Mouse (Mus musculus) embryo, embryonic 10.5 days (tissue): Measurements from ENCODE around the gene Ccl6.

Source experiments
- DNase-seq: peaks from one replicate; pipeline ENCODE4 v3.0.0-alpha.2; 2015; ENCODE audit warnings: low spot score

Ccl6 gene

GRCm38 (mm10) chr11:83595669-83596455 is 3.0 kb upstream of the Ccl6 start:
- no peak for DNase-seq

- DNase-seq = no peak
Observed at GRCm38 (mm10) chr11:83593453-83593852, 566 bp upstream of the Ccl6 start.

- no peak for DNase-seq
Observed at GRCm38 (mm10) chr11:83584232-83584631, 8.7 kb downstream of the Ccl6 start.

GRCm38 (mm10) chr11:83583450-83583754 is 9.5 kb downstream of the Ccl6 start:
- no peak for DNase-seq

DNA sequence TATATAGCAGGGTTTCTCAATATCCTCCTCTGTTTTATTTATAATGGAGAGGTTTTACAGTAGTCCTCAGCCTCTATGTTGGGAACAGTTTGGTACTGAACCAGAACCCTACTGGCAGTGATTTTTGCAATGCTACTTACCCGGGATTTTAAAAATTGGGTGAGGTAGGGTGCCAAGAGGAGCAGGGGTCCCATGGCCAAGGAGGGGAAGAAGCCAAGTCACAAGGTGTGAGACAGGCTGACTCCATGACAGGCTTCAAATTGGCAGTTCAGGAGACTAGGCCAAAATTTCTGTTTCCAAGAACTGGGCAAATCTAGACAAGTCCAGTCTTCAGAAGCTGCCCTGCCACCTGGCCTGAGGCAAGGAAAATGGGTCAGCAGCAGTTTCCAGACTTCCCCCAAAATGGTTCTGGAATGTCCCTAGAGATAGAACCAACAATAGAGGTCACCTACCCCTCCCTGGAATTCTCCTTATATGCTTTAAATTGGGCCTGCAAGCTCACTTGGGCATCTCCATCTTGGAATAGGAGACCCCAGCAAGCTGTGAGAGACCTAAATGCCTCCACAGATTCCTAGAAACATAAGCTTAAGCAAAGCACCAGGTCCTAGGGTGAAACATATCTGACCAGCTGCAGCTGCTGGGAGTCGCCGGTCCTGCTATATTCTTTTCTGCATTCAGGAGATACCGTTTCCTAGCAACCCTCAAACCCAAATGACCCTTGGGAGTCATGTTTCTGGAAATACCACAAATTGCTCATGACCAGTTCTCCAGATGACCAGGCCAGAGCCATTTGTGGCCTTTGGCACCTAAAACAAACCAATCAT is 10.0 kb downstream of the Ccl6 start:
- DNase-seq = peak; percentile 50

GRCm38 (mm10) chr11:83581626-83582610 is 11.0 kb downstream of the Ccl6 start:
- DNase-seq = no peak

GRCm38 (mm10) chr11:83580699-83581232 is 12.1 kb downstream of the Ccl6 start:
- DNase-seq = no peak

DNA sequence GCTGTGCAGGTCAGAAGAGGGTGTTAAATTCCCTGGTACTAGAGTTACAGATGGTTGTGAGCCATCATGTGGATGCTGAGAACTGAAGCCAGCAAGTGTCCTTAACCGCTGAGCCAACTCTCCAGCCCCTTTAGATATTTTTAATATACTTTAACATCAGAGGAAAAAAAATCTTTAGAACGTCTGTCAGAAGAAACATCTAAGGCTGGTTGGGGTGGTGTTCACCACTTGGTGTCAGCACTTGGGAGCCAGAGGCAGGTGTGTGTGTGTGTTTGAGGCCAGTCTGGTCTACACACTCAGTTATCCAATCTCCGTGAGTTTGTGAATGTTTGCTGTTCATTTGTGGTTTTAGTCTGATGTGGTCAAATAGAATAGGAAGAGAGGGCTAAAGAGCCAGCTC is 13.9 kb downstream of the Ccl6 start:
- DNase-seq = no peak

- DNase-seq = peak; percentile 29
Observed at GRCm38 (mm10) chr11:83578186-83578760, 14.6 kb downstream of the Ccl6 start, which contains the start of gene Ccl9. Gene Ccl9, minus strand, starts transcription at chr11:83578636.

DNA sequence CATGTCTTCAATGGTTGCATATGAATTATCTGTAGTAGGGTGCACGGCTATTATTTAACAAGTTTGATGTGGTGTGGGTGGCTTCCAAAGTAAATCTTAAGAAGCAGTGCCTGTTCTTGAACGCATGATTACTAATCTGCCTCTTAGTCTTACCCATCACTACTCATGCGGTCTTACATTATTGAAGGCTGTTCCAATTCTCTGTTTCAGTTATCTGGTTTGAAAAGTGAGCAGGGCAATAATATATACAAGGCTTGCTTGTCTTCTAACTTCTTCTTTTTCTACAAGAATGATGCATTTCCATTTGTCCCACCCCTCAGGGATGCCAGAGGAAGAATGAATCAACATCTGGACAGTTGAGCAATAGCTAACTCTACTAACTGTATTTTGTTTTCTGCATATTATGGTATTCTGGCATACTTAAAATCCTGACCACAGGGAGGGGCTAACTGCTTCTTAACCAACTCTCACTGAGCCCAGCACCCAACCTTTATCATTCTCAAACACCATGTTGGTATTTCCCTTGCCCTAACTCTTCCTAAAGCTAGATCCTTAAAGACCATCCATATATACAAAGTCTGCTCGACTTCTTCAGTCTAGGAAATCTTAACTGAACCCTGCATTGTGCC is 15.8 kb downstream of the Ccl6 start:
- no peak for DNase-seq

DNA sequence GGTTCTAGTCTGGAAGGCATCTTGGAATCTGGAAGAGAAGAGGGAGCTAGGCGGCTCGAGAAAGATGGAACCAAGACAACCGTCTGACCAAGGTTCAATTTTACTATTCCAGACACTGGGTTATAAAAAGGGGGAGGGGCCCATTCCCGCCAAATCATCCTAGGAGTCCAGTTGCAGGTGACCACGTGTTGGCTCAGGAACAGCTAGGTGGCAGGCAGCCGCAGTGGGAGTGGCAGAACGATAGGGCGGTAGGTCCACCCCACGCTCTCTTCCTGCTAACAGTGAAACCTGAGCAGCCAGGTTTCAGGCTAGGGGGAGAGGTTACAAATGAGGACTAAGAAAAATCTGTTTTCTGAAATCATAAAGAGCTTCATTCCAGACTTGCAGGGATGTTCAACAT is 20.1 kb downstream of the Ccl6 start:
- no peak for DNase-seq

DNA sequence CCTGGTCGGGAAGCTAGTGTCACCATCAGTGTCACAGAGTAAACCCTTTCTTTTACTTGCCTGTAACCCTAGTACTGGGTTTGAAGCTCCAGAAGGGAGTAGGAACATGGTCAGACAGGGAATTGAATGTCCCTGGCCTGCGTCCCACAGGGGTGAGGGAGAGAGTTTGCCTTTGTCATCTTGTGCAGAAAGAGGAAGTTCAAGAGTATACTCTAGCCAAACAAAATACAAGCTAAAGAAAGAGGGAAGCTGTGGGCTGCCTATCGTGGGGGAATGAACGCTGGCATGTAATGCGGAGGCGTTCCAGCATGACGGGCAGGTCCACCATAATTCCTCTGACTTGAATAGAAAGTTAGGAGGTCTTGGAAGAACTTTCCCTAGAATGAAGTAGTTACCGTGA is 20.7 kb downstream of the Ccl6 start:
- DNase-seq = no peak

DNA sequence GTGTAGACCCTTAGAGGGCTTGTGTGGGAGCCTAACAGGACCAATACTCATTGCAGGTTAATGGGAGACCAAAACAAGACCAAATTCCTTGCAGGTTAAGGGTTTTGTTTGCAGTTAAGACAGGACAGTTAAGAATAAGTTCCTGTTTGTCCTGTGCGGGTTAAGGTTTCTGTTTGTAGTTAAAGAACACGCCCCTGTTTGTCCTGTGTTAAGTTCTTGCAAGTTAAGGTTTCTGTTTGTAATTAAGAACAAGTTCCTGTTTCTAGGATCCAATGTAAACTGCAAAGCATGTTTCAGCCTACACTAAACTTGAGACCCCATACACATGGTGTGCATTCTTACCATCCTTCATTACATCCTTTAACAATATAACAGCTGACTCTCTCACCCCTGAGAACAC is 22.7 kb downstream of the Ccl6 start:
- no peak for DNase-seq

DNA sequence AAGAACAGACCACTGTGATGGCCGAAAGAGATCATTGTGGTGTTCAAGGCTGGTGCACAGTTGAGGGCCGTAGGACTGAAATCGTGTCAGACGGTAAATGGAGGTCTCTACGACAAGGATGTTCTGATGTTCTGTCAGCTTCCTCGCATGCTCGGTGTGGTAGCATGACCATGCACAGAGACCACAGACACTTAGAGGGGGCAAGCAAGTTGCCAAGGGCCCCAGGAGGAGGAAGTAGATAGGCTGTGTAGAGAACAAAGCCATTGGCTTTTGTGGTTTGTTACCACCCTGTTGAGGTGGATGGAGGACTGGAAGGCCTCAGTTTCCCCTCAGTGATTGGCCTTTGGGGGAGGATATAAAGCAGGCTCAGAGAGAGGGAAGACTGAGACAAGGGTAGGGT is 23.6 kb downstream of the Ccl6 start:
- DNase-seq = no peak

DNA sequence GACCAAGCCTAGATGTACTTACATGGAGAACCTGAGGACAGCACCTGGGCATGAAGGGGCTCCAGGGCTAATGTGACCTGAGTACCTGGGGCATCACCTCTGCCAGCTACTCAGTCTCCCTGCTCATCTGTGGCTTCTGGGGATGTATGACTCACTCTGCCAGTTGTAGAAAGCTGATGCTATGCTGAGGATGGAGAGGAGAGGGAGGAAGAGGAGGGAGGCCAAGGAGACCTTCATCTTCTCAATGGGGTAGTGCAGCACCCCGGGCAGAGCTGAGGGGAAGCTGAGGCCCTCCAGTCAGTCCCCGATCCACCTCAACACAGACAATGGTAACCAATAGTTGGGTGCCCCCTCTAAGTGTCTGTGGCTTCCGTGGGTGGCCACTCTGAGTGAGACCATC is 24.1 kb downstream of the Ccl6 start:
- no peak for DNase-seq

DNA sequence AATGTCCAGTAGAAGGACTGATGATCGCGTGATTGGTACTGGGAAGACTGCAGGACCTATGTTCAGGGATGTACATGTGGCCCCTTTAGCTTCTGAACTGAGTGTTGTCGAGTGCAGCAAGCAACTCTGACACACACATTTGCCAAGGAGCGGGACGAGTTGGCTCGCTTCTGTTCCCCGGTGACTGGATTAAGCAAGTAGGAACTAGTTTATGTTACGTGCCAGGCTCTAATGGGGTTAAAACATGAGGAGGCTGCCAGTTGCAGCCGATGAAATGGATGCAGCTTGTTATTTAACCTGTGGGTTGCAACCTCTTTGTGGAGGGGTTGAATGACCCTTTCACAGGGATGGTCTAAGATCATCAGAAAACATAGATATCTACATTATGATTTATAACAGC is 24.8 kb downstream of the Ccl6 start:
- DNase-seq = no peak

GRCm38 (mm10) chr11:83567311-83567710 is 25.6 kb downstream of the Ccl6 start:
- DNase-seq = no peak

- DNase-seq = no peak
Observed at GRCm38 (mm10) chr11:83566617-83567016, 26.3 kb downstream of the Ccl6 start.

- DNase-seq = no peak
Observed at GRCm38 (mm10) chr11:83563754-83564153, 29.1 kb downstream of the Ccl6 start.

GRCm38 (mm10) chr11:83562311-83562887 is 30.5 kb downstream of the Ccl6 start:
- no peak for DNase-seq

DNA sequence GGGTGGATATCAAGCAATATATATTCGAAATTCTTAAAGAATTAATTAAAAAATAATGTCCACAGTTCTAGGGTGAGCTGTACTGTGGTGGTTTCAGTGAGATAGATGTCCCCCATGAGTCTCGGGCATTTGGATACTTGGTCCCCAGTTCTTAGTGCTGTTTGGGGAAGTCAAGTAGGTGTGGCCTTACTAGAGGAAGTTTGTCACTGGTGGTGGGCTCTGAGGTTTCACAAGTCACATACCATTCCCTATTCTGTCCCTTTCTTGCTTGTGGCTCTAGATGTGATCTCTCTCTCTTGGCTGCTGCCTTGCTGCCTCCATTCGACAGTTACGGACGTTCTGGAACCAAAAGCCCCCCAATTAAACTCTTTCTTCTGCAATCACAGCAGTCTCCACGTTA is 32.5 kb downstream of the Ccl6 start:
- DNase-seq = no peak
